Mouse (Mus musculus) right cerebral cortex, adult 18-20 months (tissue): ENCODE data around the gene Nalcn.
"Not testable (repeated sequence)": the region's sequence is repeated elsewhere in the genome, so short reads cannot be mapped to it uniquely, and the experiment has no call there.

Experiments used
- DNase-seq: peaks from one replicate; pipeline ENCODE4 v3.0.0; 2022; ENCODE audit warnings: mixed read lengths

Nalcn gene

GRCm38 (mm10) chr14:123626501-123627179, at the start of gene Nalcn:
Gene Nalcn, minus strand, starts transcription at chr14:123627144.
- peak; percentile 64 for DNase-seq

GRCm38 (mm10) chr14:123671076-123671475, 44.1 kb upstream of the Nalcn start:
- not testable (repeated sequence) for DNase-seq

GRCm38 (mm10) chr14:123664451-123664850, 37.5 kb upstream of the Nalcn start:
- DNase-seq = no peak

- no peak for DNase-seq
Observed at GRCm38 (mm10) chr14:123663206-123663605, 36.3 kb upstream of the Nalcn start.

GRCm38 (mm10) chr14:123662386-123662785, 35.4 kb upstream of the Nalcn start:
- DNase-seq = no peak

- peak; percentile 30 for DNase-seq
Observed at GRCm38 (mm10) chr14:123661091-123661491, 34.1 kb upstream of the Nalcn start.

- peak; percentile 21 for DNase-seq
Observed at GRCm38 (mm10) chr14:123659921-123660385, 33.0 kb upstream of the Nalcn start, which contains the start of gene Itgbl1. Gene Itgbl1, plus strand, starts transcription at chr14:123659971.

GRCm38 (mm10) chr14:123627180-123627562, 227 bp upstream of the Nalcn start:
- no peak for DNase-seq

- no peak for DNase-seq
Observed at GRCm38 (mm10) chr14:123622969-123623368, 4.0 kb downstream of the Nalcn start.

- DNase-seq = no peak
Observed at GRCm38 (mm10) chr14:123595265-123595664, 31.7 kb downstream of the Nalcn start.

GRCm38 (mm10) chr14:123587412-123587811, 39.5 kb downstream of the Nalcn start:
- no peak for DNase-seq

GRCm38 (mm10) chr14:123582433-123582832, 44.5 kb downstream of the Nalcn start:
- no peak for DNase-seq

GRCm38 (mm10) chr14:123575356-123575755, 51.6 kb downstream of the Nalcn start:
- DNase-seq = no peak

GRCm38 (mm10) chr14:123574936-123575335, 52.0 kb downstream of the Nalcn start:
- DNase-seq = no peak

- no peak for DNase-seq
Observed at GRCm38 (mm10) chr14:123566599-123566998, 60.3 kb downstream of the Nalcn start.

GRCm38 (mm10) chr14:123555533-123555932, 71.4 kb downstream of the Nalcn start:
- DNase-seq = no peak

- no peak for DNase-seq
Observed at GRCm38 (mm10) chr14:123554936-123555335, 72.0 kb downstream of the Nalcn start.

GRCm38 (mm10) chr14:123542362-123542761, 84.6 kb downstream of the Nalcn start:
- no peak for DNase-seq

- no peak for DNase-seq
Observed at GRCm38 (mm10) chr14:123535636-123536035, 91.3 kb downstream of the Nalcn start.

- DNase-seq = no peak
Observed at GRCm38 (mm10) chr14:123533000-123533399, 93.9 kb downstream of the Nalcn start.

- no peak for DNase-seq
Observed at GRCm38 (mm10) chr14:123531271-123531670, 95.7 kb downstream of the Nalcn start.

- DNase-seq = no peak
Observed at GRCm38 (mm10) chr14:123529143-123529542, 97.8 kb downstream of the Nalcn start.

- DNase-seq = peak; percentile 72
Observed at GRCm38 (mm10) chr14:123513376-123514141, 113.4 kb downstream of the Nalcn start.

GRCm38 (mm10) chr14:123512923-123513322, 114.0 kb downstream of the Nalcn start:
- no peak for DNase-seq
